Mouse (Mus musculus): Measurements from ENCODE around the gene Pkig.

Gene Pkig

DNA sequence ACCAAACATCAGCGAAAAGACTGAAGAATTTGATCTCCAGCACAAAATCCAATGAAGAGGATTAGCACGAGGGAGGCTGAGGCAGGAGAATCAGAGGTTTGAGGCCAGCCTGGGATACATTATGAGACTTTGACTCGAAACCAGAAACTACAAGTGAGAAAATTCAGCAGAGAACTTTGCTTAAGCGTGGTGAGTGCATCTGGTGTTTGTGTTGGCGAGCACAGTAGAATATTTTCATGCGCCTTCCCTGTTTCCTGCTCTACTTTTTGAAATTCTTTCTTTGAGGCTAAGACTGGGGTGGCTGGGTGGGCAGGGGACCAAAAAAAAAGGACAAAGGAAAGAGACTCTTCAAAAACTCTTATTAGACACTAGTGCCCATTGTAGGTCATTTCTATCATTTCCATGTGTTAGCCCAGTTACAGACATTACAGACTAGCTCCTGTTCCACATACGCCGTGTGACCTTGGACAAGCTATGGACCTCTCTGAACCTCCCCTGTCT lies 53.2 kb downstream of the Pkig start:
- no peak for DNase-seq (ENCODE audit: low read depth)

DNA sequence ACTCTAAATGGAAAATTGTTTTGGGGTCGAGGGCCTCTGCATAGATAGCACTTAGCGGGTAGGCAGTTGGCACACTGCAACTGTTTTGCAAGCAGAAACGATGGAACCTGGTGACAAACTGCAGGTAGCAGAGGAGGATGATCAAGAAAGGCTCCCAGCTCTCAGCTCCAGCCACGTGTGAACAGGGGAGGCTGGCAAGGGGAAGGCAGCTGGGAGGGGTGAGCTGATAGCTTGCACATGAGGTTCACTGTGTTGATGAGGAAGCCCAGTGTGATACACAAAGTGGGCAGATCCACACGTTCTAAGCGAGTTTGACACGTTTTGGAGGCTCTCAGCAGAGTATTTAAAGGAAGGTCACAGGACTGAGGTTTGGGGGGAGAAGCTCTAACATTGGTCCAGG lies 54.3 kb downstream of the Pkig start:
- DNase-seq (ENCODE audit: low read depth) = no peak

DNA sequence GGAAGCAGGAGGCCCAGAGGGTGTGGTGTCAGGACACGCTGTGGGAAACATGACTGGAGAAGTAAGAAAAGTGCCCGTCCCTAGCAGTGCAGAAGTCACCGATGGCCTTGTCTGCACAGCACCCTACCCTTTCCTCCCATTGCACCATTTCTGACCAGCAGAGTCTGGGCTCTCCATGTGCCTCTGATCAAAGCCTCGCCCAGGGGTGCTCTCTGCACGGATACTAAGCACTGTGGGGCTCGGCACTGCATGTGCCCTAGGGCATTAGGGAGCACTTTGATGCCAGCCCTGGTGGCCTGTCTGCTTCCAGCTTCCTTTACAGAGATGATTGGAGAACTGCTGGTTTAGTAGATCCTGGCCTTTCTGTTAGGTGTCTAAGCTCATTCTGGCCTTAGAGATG lies 54.7 kb downstream of the Pkig start:
- DNase-seq (ENCODE audit: low read depth) = no peak

DNA sequence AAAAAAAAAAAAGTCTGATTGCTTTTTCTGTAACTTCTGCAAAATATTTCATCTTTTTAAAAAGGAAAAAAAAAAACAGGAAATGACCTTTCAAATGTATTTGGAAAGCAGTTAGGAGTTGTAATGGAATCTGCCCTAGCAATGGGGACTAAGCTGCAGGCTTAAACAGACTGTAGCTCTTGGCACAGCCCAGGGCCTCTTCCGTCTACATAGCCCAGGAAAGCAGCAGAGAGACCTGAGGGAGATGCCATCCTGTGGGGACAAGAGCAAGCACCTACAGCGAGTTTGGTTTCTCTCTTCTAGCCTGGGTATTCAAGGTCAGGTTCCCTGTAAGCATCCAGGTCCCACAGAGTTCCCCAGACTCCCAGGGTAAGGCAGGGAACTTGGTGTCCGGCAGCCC lies 55.2 kb downstream of the Pkig start:
- DNase-seq (ENCODE audit: low read depth) = no peak

DNA sequence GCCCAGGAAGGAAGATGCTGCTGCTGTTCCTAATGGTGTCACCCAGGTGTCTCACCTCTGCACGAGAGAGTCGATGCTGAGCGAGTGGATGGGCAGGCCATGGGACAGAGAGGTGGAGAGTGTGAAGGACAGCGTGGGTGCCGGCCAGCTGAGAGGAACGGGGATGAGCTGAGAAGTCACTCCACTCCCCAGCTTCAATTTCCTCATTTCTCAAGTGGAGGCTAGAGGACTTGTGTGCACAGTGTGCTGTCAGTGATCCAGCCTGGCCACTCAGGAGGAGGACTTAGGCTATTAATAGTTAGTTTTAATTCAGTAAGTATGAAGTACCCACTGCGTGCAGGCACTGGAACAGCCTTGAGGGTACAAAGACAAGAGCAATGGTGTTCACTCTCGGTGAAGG lies 58.3 kb downstream of the Pkig start:
- no peak for DNase-seq (ENCODE audit: low read depth)

DNA sequence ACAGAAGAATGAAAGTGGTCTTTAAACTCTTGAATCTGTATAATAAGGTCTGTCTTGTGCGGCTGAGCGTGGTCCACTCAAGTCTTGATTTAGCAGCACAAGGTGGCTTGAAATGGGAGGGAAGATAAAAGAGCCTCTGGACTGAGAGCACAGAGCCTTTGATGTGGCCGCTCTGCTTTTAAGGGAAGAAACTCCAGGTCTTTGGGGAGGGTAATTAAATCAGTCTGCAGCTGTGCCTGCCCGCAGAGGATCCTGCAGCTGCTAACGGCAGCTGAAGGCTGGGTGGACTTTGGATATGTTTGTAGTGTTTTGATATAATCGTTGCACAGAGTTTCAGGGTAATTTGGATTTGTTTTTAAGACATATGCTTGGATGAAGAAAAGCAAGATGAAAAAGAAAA lies 58.7 kb downstream of the Pkig start:
- no peak for DNase-seq (ENCODE audit: low read depth)

DNA sequence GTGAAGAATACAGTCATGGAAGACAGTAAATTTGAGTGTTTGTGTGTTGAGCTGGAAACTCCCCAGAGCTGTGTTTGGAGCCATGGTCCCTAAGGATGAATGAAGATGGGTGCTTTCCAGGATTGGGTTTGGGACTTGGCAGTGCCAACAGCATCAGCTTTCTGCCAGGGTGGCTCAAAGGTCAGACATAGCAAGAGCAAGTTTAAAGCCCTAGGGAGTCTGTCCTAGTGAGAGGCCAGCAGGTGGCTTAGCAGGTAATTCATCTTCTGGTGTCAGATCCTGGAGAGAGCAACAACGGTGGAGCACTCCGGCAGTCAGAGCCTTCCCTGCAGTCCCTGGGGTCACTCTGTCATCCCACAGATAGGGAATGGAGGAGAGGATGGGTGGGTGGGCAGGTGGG lies 60.3 kb downstream of the Pkig start:
- no peak for DNase-seq (ENCODE audit: low read depth)

DNA sequence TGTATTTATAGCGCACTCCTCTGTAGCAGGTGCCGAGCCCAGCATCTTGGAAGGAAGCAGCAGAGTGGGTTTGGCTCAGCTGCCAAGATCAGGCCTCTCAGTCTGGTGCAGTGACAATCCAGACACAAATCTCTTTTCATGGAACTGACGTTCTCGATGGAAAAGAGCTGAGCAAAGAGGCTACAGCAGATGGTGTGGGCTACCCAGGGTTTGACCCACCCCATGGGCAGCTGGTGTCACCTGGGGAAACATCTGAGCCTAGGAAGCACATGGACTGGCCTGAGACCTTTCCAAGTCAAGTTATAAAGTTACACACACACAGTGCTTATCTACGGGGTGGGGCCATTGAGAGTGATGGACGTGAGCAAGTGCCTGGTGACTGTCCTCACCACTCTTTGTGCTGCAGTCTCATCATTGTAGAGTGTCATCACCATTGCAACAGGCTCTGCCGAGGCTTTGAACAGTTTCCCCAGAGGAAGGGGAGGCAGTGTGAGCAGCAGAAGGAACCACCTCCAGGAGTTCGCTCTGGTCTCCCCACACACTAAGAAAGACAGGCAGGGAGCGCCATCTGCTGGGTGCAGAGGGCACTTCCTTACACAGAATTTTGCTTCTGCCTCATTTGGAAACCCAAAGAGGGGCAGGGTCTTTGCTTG lies 60.9 kb downstream of the Pkig start:
- DNase-seq (ENCODE audit: low read depth) = peak; percentile 88

DNA sequence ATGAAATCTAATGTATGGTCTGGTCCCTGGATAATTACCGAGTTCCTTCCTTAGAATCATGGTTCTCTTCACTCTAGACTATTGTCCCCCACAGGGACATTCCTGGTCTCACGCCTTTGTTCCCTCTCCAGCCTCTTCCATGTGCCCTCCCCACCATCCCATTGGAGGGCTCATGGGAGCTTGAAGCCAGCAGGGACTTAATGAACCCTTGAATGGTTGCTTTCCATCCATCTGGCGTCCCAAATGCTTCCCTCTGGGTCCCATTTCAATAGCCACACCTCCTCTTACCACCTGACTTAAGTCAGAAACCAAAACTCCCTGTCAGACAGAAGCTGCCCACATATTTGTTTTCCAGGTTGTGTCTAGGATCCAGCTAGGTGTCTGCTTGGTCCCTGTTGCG lies 61.4 kb downstream of the Pkig start:
- DNase-seq (ENCODE audit: low read depth) = no peak

DNA sequence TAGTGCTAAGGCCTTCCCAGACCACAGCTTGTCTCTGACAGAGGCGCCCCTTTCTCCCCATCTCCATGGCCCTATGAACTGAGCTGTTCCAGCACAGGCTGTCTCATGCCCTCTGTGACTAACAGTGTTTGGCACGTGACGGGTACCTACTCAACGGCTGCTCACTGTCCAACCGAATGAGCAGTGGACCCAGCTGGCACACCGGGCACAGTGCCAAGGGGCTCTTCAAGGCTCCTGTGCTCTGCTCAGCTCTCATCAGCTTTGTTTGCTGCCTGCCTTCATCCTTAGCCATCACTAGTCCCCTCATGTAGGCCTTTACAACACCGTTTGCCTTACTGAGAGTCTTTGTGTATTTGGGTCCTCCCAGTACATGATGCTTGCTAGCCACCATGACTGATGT lies 64.4 kb downstream of the Pkig start:
- no peak for DNase-seq (ENCODE audit: low read depth)

DNA sequence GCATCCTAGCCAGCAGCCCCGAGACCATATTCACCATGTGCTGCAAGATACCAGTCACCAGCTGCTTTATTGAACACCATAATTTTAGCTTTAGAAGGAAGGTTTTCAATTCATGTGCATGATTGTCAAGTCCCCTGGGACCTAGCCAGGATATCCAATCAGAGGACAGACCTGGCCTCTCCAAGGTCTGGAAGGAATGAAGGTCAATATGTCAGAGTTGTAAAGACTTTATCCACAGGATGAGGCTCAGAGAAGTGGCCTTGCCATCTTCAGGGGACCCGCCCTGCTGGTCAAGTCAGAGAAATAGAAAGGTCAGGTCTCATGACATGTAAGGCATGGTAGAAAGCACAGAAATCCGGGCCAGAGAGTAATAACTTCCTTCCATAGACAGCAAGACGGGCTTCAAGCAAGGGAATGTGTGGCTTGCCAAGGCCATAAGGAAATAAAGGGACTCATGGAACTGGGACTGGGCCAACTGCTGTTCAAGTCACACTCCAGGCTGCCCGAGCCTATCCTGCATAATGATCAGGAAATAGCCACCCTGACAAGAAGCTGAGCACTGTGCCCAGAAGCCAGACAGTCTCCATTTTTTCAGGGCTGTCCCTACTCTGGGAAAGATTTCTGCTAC lies 68.7 kb downstream of the Pkig start:
- DNase-seq (ENCODE audit: low read depth) = no peak

DNA sequence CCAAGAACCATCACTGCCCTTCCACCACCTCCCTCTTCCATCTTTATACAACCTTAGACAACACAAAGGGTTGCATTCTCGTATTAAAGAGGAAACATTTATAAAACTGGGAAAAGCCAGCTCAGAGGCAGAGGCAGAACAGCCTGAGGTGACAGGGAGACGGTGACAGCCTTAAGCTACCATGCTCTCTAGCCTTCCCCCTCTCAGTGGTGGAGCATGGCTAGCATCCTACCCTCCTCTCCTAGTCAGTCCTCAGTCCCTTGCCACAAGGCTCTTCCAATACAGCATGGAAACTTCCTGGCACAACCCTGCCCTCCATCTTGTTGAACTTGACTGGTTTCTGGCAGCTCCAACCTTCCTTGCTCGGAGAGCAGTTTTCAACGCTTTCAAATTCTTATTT lies 70.1 kb downstream of the Pkig start:
- no peak for DNase-seq (ENCODE audit: low read depth)

DNA sequence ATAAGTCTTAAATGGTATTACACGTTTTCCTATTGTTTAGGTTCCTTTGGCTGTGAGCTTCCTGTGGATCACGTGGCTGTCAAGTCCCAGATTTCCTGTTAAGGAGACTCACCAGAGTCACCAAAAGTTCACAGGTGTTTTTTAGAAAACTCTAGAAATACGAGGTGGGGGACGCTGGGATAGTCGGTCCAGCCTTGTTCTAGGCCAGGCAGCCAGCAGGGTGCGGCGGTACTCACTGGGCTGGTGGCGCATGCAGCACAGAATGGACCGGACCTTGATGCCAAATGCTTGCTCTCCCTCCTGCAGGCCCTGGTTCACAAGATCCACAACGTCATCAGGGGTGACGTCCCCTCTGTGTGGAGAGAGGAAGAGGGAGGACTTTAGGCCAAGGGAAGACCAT lies 73.8 kb downstream of the Pkig start:
- DNase-seq (ENCODE audit: low read depth) = no peak

DNA sequence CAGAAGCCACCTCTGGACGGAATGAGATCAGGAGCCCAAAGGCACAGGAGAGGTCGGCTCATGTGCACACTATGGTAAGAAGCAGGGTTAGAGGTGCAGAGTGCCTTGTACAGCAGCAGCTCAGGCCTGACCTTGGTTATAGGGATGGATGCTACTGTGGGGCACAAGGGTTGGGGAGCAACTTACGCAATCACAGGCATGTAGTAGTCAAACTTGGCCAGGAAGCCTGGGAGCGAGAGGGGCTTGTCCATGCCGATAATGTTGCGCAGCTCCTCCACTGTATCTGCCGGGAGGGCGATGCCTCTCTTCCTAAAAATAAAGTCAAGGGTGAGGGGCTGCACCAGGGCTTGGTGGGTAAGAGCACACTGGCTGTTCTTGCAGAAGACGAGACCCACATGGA lies 77.0 kb downstream of the Pkig start:
- no peak for DNase-seq (ENCODE audit: low read depth)

DNA sequence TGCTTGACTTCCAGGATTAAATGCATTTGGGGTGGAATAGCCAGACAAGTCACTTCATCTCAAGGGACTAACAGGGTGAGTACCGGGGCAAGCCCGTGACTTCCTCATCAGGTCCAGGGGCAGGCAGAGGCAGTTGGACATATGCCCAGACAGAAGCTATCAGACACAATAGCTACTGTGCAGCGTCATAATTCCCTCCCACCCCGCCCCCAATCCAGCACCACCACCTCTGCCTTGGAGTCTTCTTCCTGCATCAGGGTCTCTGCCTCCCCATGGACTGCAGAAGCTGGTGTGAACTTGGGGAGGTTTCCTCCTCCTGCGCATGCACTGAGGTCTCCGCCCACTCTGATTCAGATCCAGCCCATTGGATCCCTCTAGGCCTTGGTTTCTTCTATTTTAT lies 77.8 kb downstream of the Pkig start:
- DNase-seq (ENCODE audit: low read depth) = no peak

DNA sequence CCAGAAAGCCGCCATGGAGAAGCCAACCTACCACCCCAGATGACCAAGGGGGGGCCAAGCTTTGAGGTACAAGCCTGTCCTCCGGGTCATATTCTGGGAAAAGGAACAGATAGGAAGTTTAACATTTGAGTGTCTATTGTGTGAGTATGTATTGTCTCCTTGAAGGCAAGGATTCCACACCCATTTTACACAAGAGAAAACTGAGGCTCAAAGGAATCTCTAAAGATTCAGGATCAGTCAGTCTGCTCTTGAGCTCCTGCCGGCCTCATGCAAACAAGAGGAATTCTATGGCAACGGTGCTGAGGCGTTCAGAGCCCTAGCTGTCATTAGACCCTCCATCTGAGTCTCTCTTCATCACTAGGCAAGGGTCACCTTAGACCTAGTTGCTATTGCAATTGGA lies 84.5 kb downstream of the Pkig start:
- no peak for DNase-seq (ENCODE audit: low read depth)

DNA sequence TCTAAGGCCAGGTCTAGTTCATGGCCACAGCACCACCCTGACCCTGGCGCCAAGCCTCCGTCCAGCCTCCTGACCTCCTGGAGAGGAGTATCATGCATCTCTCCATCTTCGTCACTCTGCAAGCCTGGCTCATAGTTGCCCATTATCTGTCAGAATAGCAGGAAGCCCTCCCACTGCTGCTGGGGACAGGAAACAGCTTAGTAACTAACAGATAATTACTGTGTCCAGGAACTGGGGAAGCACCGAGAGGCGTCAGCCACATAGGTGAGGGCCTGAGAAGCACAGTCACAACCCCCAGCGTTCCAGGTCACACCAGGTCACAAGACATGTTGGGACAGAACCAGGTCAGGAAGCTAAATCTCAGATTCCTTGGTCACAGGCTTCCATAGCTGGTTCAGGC lies 85.2 kb downstream of the Pkig start:
- DNase-seq (ENCODE audit: low read depth) = no peak

DNA sequence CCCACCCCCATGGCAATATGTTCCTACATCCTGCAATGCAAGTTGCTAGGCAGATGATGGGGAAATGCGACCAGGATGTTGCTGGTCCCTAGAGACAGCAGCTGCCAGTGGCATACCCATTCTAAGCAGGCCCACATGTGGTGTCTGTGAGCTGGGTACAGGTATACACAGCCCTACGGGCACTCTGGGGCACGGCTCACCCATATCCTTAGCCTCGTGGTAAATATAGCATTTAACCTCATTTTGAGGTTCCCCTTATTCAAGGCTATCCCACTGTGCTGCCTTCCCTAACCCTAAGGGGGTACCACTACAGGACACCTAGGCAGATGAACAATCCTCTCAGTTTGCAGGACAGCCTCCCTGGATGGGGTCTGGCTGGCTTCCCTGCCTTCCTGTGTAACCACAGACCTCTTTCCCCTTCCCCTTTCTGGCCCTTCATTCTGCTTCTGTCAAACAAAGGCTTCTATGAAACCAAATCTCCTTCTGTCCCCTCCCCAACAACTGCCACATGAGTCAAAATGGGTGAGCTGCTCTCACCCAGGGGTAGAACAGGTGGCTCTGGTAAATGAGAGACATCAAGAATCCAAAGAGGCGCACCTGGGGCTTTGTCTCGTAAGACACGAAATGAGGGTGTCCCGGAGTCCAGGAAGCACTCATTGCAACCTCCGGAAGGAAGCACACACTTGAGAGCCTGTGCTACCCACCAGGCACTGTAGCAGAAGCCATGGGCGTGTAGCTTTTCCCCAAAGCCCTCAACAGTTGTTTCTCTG lies 86.8 kb downstream of the Pkig start:
- DNase-seq (ENCODE audit: low read depth) = no peak

DNA sequence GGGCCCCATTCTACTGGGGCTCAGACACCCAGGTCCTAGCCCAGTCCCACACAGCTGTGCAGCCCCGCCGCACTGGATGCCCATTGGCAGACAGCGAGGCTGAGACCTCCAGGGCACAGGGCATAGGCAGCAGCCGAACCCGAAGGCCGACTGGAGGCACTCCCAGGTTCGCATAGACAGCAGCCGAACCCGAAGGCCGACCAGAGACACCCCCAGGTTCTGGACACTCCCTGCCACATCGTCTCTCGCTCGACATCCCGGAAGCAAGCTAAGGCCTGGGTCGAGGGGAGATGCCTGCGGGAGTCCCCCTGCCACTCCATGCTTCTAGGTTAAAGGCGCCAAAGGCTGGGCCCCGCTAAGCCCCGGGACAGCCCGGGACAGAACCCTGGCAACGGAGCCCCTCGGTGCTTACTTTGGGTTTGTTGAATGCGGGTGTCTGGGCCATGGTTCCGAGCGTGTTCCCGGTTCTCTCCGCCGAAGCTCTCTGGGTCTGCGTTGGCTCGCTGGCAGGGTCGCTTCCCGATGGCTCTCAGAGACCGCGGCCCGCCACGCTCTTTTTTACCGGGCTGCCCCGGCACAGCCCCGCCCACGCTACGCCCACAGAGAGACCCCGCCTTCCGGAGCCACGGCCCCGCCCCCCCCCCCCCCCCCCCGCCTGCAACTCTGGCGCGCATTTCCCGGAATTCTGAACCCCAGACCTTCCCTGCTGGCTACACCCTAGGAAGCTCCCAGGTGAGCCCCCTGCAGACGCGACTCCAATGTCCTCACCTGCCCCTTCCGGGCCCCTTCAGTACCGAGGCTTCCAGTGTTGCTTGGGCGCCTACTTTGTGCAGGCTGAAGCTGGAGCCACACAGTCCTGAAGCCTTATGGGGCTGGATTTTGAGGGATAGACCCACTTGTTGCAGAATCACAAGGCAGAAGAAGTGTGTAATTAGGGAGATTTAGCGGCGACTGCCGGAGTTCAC lies 91.7 kb downstream of the Pkig start, which contains the start of gene Ada:
Ada (minus strand) TSS at position 593 of the 965 bp plus-strand sequence.
- no peak for DNase-seq (ENCODE audit: low read depth)

DNA sequence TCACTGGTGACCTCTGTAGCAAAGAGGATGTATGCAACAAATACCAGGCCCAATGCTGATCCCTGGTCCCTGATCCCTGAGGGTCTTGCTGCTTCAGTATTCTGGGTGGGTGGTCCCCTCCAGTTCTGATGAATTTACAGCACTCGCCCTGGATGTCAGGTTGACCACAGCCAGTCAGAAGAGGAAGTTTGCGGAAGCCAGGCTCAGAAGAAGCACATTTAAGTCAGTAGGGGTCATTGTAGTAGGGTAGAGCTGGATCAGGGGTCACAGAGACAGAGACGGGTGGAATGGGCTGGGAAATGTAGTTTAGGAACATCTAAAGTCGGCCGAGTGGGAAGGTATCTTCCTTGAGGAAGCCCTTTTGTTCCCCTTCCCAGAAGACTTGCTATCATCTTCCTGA lies 96.0 kb downstream of the Pkig start:
- no peak for DNase-seq (ENCODE audit: low read depth)

DNA sequence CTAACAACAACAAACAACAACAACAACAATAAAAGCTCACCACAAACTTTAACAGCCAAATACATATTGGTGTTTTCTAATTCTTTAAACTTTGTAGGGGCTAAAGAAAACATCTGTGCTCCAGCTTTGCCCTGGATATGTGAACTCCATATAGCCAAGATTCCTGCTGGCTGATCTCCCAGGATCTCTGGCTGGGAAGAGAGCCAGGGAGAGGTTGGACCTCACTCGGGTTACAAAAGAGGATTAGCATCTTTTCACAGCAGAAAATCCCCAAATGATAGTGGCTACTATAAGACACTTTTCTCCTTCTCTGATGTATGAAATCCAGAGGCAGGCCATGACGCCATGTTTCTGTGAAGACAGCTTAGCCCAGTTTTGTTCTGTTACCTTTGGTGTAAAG lies 98.5 kb downstream of the Pkig start:
- no peak for DNase-seq (ENCODE audit: low read depth)

DNA sequence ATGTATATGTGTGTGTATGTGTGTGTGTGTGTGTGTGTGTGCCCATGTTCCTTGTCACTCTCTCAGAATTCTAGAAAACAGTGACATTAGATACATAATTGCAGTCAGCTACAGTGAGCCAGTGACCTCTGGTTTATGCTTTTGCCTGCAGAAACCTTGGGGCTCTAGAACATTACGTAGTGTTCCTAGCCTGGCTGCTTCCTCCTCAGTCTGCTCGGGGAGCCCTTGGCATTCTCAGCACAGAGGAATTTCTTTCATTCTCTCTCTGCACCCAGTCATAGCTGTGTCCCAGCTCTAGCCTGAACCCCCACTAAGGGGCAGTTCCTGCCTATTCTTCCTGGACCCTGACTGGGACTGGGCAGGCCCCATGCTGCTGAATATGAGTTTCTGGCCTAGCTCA lies 100.0 kb downstream of the Pkig start:
- DNase-seq (ENCODE audit: low read depth) = no peak

All from c-Kit-positive CD71-negative TER-119-negative erythroid progenitor cells, embryonic 14.5 days (primary cell).